Mouse (Mus musculus) limb, embryonic 10.5 days (tissue): ENCODE data around the gene Tnni1. TPM values are rescaled to one million over a fixed set of nuclear protein-coding genes. Genes with fewer than 3 reads are reported as not detected.
A peak's percentile ranks its signal among the peaks of the same experiment; 100 is the strongest.

Experiments used
- DNase-seq: peaks from one replicate; pipeline ENCODE4 v3.0.0-alpha.2; 2017; ENCODE audit warnings: low spot score
- H3K27ac ChIP-seq: fragments of 300-500 bp; sonication (generic); 2 replicates; pipeline ENCODE4 v1.5.1; 2016; ENCODE audit warnings: mild to moderate bottlenecking
- H3K27me3 ChIP-seq: fragments of 300-500 bp; sonication (generic); 2 replicates; pipeline ENCODE4 v1.6.1; 2016; ENCODE audit warnings: low read depth, mild to moderate bottlenecking; ENCODE audit not compliant: poor library complexity, severe bottlenecking
- H3K36me3 ChIP-seq: fragments of 300-500 bp; sonication (generic); 2 replicates; pipeline ENCODE4 v1.6.1; 2016; ENCODE audit warnings: mild to moderate bottlenecking, moderate library complexity
- H3K4me1 ChIP-seq: fragments of 300-500 bp; sonication (generic); 2 replicates; pipeline ENCODE4 v1.6.1; 2016
- H3K4me3 ChIP-seq: fragments of 300-500 bp; sonication (generic); 2 replicates; pipeline ENCODE4 v1.5.1; 2016; ENCODE audit warnings: mild to moderate bottlenecking, moderate library complexity
- H3K9me3 ChIP-seq: fragments of 300-500 bp; sonication (generic); replicated peaks from 2 replicates; pipeline ENCODE4 v1.6.1; 2016; ENCODE audit warnings: mild to moderate bottlenecking
- WGBS: fragments of 180-500 bp; shearing (Covaris S2); methylation state at CpG from one replicate; pipeline ENCODE4 v1.1.7; 2016; 5-methylcytosine and 5-hydroxymethylcytosine counted together
- polyA plus RNA-seq: library from polyadenylated mRNA; unstranded; fragments of >200 nt; fragmentation: Nextera tagmentation; extraction: Ambion mirVana; gene quantifications from 2 replicates; pipeline ENCODE4 v1.2.1, GENCODE M21; 2016

The Tnni1 gene
- polyA plus RNA-seq, 1 experiment from 2014 or later = 8.3 TPM

DNA sequence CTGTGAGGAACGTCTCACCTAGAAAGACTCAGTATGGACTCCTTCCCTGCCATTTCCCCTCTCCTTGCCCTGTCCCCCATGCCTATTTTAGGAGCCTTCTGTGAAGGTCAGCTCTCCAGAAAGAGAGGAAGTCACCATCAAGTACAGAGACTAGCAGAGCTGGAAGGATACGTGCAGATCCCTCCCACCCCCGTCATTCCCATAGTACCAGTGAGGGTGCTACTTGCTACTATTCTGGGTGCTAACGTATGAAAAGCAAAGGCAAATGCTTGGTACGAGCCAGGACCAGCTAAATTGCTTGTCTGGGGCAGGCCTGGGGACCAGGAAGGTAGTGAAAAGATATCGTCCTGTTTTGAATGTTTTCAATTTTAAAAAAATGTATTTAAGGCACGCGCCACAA, 21.9 kb upstream of the Tnni1 start:
- Histone ChIP-seq H3K4me1 (peaks cover 15% of the 10 kb centered on the region), H3K9me3 (no peaks in the 10 kb centered on the region), H3K4me3 (no peak overlapping the region), H3K36me3 (no peaks in the 10 kb centered on the region), H3K27me3 (0 out of 2 replicates have a peak, but pooled peaks cover 3% of the 10 kb centered on the region), H3K27ac (no peak overlapping the region)
- 73% methylated on average over 8 of the region's 8 CpGs for WGBS
- no peak for DNase-seq

DNA sequence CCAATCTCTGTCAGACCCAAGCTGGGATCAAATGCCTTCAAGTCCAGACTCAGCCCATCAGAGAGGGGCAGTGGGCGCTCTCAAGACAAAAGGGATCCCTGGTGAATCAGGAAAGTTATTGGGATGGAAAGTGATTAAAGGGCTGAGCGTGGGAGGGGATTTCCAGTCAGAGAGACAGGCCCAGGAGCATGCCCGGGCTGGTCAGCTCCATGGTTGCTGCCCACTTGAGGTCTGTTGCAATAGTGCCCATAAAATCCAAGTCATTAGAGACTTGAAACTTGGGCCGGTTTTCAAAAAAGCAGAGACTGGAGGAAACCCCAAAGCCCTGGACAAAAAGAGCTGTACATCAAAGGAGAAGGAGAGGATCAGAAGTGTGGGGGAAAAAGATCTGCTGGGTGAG, 19.5 kb upstream of the Tnni1 start:
- Histone ChIP-seq H3K9me3 (no peaks in the 10 kb centered on the region), H3K36me3 (no peaks in the 10 kb centered on the region), H3K27ac (no peak overlapping the region), H3K4me1 (peaks cover 20% of the 10 kb centered on the region), H3K4me3 (no peak overlapping the region), H3K27me3 (0 out of 2 replicates have a peak, but pooled peaks cover 3% of the 10 kb centered on the region)
- 53% methylated on average over 4 of the region's 4 CpGs for WGBS
- DNase-seq = no peak

GRCm38 (mm10) chr1:135760216-135760615, 19.0 kb upstream of the Tnni1 start:
- H3K4me1 ChIP-seq = peaks cover 17% of the 10 kb centered on the region
- DNase-seq = no peak
- no peak overlapping the region for H3K27ac ChIP-seq
- H3K9me3 ChIP-seq = no peaks in the 10 kb centered on the region
- WGBS = 64% methylated on average over 8 of the region's 8 CpGs
- no peak overlapping the region for H3K4me3 ChIP-seq
- H3K36me3 ChIP-seq = no peaks in the 10 kb centered on the region
- H3K27me3 ChIP-seq = peaks cover 8% of the 10 kb centered on the region

GRCm38 (mm10) chr1:135761728-135762127, 17.5 kb upstream of the Tnni1 start:
- WGBS = 93% methylated on average over 5 of the region's 5 CpGs
- no peaks in the 10 kb centered on the region for H3K36me3 ChIP-seq
- H3K27ac ChIP-seq = no peak overlapping the region
- H3K9me3 ChIP-seq = no peaks in the 10 kb centered on the region
- peaks cover 27% of the 10 kb centered on the region for H3K4me1 ChIP-seq
- no peak for DNase-seq
- no peak overlapping the region for H3K4me3 ChIP-seq
- peaks cover 17% of the 10 kb centered on the region for H3K27me3 ChIP-seq

DNA sequence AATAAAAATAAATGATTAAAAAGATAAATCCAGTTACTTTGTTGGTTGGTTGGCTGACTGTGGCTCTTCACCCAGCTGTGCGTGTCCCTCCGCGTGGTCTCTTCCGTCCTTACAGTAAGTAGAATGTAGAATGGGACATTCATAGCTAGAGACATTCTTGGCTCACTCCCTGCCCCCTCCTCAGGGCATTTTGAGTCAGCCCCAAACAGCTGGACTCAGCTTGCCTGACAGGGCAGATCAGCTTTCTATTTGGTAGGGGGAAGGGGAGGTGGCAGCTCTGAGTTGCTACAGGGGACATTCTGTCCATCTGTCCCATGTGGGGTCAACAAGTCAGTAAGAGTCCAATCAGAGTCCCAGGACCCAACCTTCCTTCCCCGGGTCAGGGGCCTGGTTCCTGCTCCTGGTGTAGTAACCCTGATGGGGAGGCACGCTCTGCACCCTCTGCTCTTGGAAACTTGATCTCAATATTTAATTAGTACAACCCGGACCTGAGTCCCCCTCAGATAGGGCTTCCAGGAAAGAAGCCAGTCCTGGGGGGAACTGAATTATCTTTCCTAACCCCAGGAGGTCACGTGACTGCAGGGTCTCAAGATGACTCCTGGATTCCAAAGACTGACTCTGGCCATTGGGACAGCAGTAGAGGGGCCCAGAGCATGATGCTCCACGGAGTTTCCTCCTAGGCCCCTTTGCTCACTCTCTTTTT, 15.6 kb upstream of the Tnni1 start:
- Histone ChIP-seq H3K4me3 (no peak overlapping the region), H3K27me3 (peaks cover 25% of the 10 kb centered on the region), H3K9me3 (no peaks in the 10 kb centered on the region), H3K27ac (no peak overlapping the region), H3K4me1 (peaks cover 40% of the 10 kb centered on the region), H3K36me3 (peaks cover 4% of the 10 kb centered on the region)
- DNase-seq = no peak
- WGBS = 65% methylated on average over 9 of the region's 9 CpGs

DNA sequence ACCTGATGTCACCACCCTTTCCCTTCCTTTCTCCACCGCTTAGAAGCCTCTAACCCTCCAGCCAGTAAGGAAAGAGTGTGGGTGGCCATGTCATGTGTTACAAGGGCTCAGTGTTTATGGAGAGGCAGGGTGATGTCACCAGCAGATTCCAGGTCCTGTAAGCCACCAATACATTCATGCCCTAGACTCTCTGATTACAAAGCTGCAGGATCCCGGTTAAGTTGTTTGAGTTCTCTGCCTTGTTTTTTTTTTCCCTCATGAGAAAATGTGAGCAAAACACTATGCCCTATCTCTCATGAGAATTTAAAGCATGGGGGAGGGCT, 15.1 kb upstream of the Tnni1 start:
- Histone ChIP-seq H3K36me3 (peaks cover 9% of the 10 kb centered on the region), H3K4me1 (peaks cover 45% of the 10 kb centered on the region), H3K27me3 (peaks cover 25% of the 10 kb centered on the region), H3K27ac (no peak overlapping the region), H3K9me3 (no peaks in the 10 kb centered on the region), H3K4me3 (no peak overlapping the region)
- no peak for DNase-seq
- 76% methylated on average over 2 of the region's 2 CpGs for WGBS

GRCm38 (mm10) chr1:135765645-135766591, 13.3 kb upstream of the Tnni1 start, which contains the start of gene Phlda3:
Gene Phlda3, plus strand, starts transcription at chr1:135766119.
- Histone ChIP-seq H3K4me3 (peak within 1 kb of the TSS; percentile 71), H3K27ac (peak within 1 kb of the TSS; percentile 93), H3K9me3 (no peaks in the 10 kb centered on the region), H3K4me1 (peaks cover 58% of the 10 kb centered on the region), H3K36me3 (peaks cover 13% of the 10 kb centered on the region), H3K27me3 (peaks cover 25% of the 10 kb centered on the region)
- peak; percentile 84 for DNase-seq
- WGBS = 1% methylated on average over 90 of the region's 90 CpGs

- WGBS = 29% methylated on average over 30 of the region's 30 CpGs
- H3K27me3 ChIP-seq = peaks cover 25% of the 10 kb centered on the region
These were observed 12.5 kb upstream of the Tnni1 start for GRCm38 (mm10) chr1:135766592-135767306.

GRCm38 (mm10) chr1:135767324-135767890, 11.8 kb upstream of the Tnni1 start:
- Histone ChIP-seq H3K27ac (no peak overlapping the region), H3K36me3 (peaks cover 13% of the 10 kb centered on the region), H3K4me3 (peak overlapping the region; percentile 71), H3K27me3 (peaks cover 25% of the 10 kb centered on the region), H3K9me3 (no peaks in the 10 kb centered on the region), H3K4me1 (peaks cover 63% of the 10 kb centered on the region)
- no peak for DNase-seq
- WGBS = 72% methylated on average over 4 of the region's 4 CpGs

More at GRCm38 (mm10) chr1:135766592-135767306, 12.5 kb upstream of the Tnni1 start:
- no peak for DNase-seq
- no peaks in the 10 kb centered on the region for H3K9me3 ChIP-seq
- peaks cover 13% of the 10 kb centered on the region for H3K36me3 ChIP-seq
- H3K27ac ChIP-seq = peak overlapping the region; percentile 93
- H3K4me1 ChIP-seq = peaks cover 63% of the 10 kb centered on the region
- H3K4me3 ChIP-seq = peak overlapping the region; percentile 71

GRCm38 (mm10) chr1:135768400-135768799, 10.8 kb upstream of the Tnni1 start:
- Histone ChIP-seq H3K4me3 (no peak overlapping the region), H3K4me1 (peaks cover 62% of the 10 kb centered on the region), H3K9me3 (no peaks in the 10 kb centered on the region), H3K36me3 (peaks cover 13% of the 10 kb centered on the region), H3K27me3 (peaks cover 25% of the 10 kb centered on the region), H3K27ac (no peak overlapping the region)
- no peak for DNase-seq
- 96% methylated on average over 2 of the region's 2 CpGs for WGBS

DNA sequence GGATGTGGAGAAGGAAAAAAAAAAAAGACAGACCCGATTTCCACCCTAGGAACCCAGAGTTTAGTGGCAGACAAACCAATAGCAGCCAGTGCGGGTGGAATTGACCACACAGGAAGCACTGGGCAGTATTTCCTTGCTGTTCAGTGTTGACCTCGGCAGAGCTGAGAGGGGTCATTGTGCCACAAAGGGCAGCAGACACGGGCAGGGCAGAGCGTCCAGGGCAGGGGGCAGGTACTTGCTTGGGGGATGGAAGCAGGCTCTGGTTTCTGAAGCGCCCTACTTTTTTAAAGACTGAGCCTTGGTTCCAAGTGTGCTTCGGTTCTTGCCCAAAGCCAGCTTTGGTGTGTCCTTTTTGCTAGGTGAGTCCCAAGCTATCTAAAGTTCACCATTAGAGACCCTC, 9.0 kb upstream of the Tnni1 start:
- Histone ChIP-seq H3K36me3 (peaks cover 13% of the 10 kb centered on the region), H3K4me3 (no peak overlapping the region), H3K27ac (no peak overlapping the region), H3K4me1 (peaks cover 53% of the 10 kb centered on the region), H3K9me3 (no peaks in the 10 kb centered on the region), H3K27me3 (peaks cover 20% of the 10 kb centered on the region)
- DNase-seq = no peak
- WGBS = 69% methylated on average over 7 of the region's 7 CpGs

- no peak overlapping the region for H3K4me3 ChIP-seq
- H3K36me3 ChIP-seq = peaks cover 13% of the 10 kb centered on the region
- no peaks in the 10 kb centered on the region for H3K9me3 ChIP-seq
- no peak for DNase-seq
- H3K4me1 ChIP-seq = peaks cover 45% of the 10 kb centered on the region
- 0 out of 2 replicates have a peak, but pooled peaks cover 12% of the 10 kb centered on the region for H3K27me3 ChIP-seq
- 69% methylated on average over 12 of the region's 12 CpGs for WGBS
- H3K27ac ChIP-seq = 0 out of 2 replicates have a peak overlapping the region, but pooled peaks have one; percentile 16
These were observed 8.2 kb upstream of the Tnni1 start for GRCm38 (mm10) chr1:135770896-135771572.
